Comparison of ENCODE assay signal across 9 mouse cellular contexts in genomic region chr10:22402225-22402917, GRCm38 (mm10). TPM values are rescaled to one million over a fixed set of nuclear protein-coding genes. Genes with fewer than 3 reads are reported as not detected.
A peak's percentile ranks its signal among the peaks of the same experiment; 100 is the strongest.
DNase-seq lines count a peak whose midpoint lies in the region; ATAC-seq and TF ChIP-seq lines count a peak whose summit lies in the region.
"Not testable (repeated sequence)": the region's sequence is repeated elsewhere in the genome, so short reads cannot be mapped to it uniquely, and the experiment has no call there.
"Had no signal": no experiment of that assay in that cellular context is flagged by ENCODE, and none has a peak within 500 bp of the region (broad histone marks: within the 10 kb centered on the region; RNA-seq: fewer than 3 reads in every experiment).

No protein-coding gene starts in this region.

- H3K36me3 ChIP-seq in forebrain, embryonic 12.5 days (replicated peaks); heart, embryonic 15.5 days; kidney, embryonic 14.5 days (ENCODE audit: control insufficient read depth, insufficient read depth, low read length); limb, embryonic 14.5 days (ENCODE audit: control insufficient read depth, insufficient read depth, low read length); midbrain, embryonic 12.5 days: not testable (repeated sequence)

- H3K27me3 ChIP-seq in forebrain, embryonic 12.5 days; heart, embryonic 15.5 days; kidney, embryonic 14.5 days (ENCODE audit: control insufficient read depth, insufficient read depth, low read length); limb, embryonic 14.5 days (ENCODE audit: control insufficient read depth, insufficient read depth, low read length); midbrain, embryonic 12.5 days: not testable (repeated sequence)

- H3K4me1 ChIP-seq in forebrain, embryonic 12.5 days; heart, embryonic 15.5 days (replicated peaks); kidney, embryonic 14.5 days (ENCODE audit: control insufficient read depth, insufficient read depth, low read length); limb, embryonic 14.5 days (ENCODE audit: control insufficient read depth, insufficient read depth, low read length); midbrain, embryonic 12.5 days: not testable (repeated sequence)

- not testable (repeated sequence) for H3K4me3 ChIP-seq in forebrain, embryonic 12.5 days (replicated peaks); heart, embryonic 15.5 days; kidney, embryonic 14.5 days (ENCODE audit: low read length); limb, embryonic 14.5 days (replicated peaks; ENCODE audit: low read length); midbrain, embryonic 12.5 days

- not testable (repeated sequence) for H3K4me2 ChIP-seq in forebrain, embryonic 12.5 days; heart, embryonic 15.5 days; kidney, embryonic 14.5 days (replicated peaks; ENCODE audit: low read depth, low read length); limb, embryonic 14.5 days (replicated peaks; ENCODE audit: low read depth, low read length, severe bottlenecking); midbrain, embryonic 12.5 days (replicated peaks)

- 6% methylated on average over 9 of the region's 11 CpGs for WGBS in forebrain, embryonic 12.5 days
- WGBS in heart, embryonic 15.5 days: 4% methylated on average over 9 of the region's 11 CpGs
- WGBS in kidney, embryonic 14.5 days: under 1% methylated on average over 8 of the region's 11 CpGs
- 3% methylated on average over 7 of the region's 11 CpGs for WGBS in limb, embryonic 14.5 days
- 2% methylated on average over 8 of the region's 11 CpGs for WGBS in midbrain, embryonic 12.5 days

- not testable (repeated sequence) for TF ChIP-seq POLR2A in limb, embryonic 14.5 days (IDR thresholded peaks at IDR 0.05; ENCODE audit: borderline replicate concordance, extremely low read depth, insufficient read depth, insufficient read length)

- DNase-seq in adrenal gland, adult 2 months: peak; percentile 61
- peak; percentile 56 for DNase-seq in limb, embryonic 14.5 days (ENCODE audit: low spot score)
- DNase-seq in right cerebral cortex, postnatal 4 days: peak; percentile 21
- DNase-seq in yolk sac, embryonic 10.5 days (ENCODE audit: low spot score): peak; percentile 29

- not testable (repeated sequence) for H3K9me3 ChIP-seq in forebrain, embryonic 12.5 days; heart, embryonic 15.5 days (replicated peaks); kidney, embryonic 14.5 days (ENCODE audit: control insufficient read depth, low read length); limb, embryonic 14.5 days (ENCODE audit: control insufficient read depth, low read length); midbrain, embryonic 12.5 days

- ATAC-seq in forebrain, embryonic 12.5 days (ENCODE audit: low FRiP score): peak; percentile 67
- ATAC-seq in heart, embryonic 15.5 days (replicated peaks; ENCODE audit: insufficient number of reproducible peaks, insufficient read depth, low FRiP score, low read depth): peak; percentile 55
- ATAC-seq in kidney, embryonic 14.5 days (ENCODE audit: low FRiP score, low TSS enrichment): peak; percentile 87
- peak; percentile 74 for ATAC-seq in limb, embryonic 14.5 days (ENCODE audit: low FRiP score, low read depth)
- ATAC-seq in midbrain, embryonic 12.5 days (ENCODE audit: low FRiP score, low read depth): peak; percentile 78

- not testable (repeated sequence) for H3K27ac ChIP-seq in forebrain, embryonic 12.5 days; heart, embryonic 15.5 days; kidney, embryonic 14.5 days (ENCODE audit: low read depth, low read length); limb, embryonic 14.5 days (replicated peaks; ENCODE audit: low read depth, low read length); midbrain, embryonic 12.5 days (replicated peaks)

- H3K9ac ChIP-seq in forebrain, embryonic 12.5 days; heart, embryonic 15.5 days; kidney, embryonic 14.5 days (ENCODE audit: low read depth, low read length); limb, embryonic 14.5 days (ENCODE audit: low read depth, low read length, severe bottlenecking); midbrain, embryonic 12.5 days (replicated peaks): not testable (repeated sequence)

RNA-seq across cellular contexts. Expression of gene Raet1d, which starts 42.0 kb away (rescaled TPM):
- under 1 TPM in 1 of 2 experiments, not detected in 1; 0.23 TPM for total RNA-seq in adrenal gland, adult 2 months (2021)
- not detected in 2 replicates for polyA plus RNA-seq in adrenal gland, adult 2 months (2012; rRNA removed)
- 11.2 and 12.6 TPM in 2 replicates for polyA plus RNA-seq in forebrain, embryonic 12.5 days (2016; fragmentation: Nextera tagmentation; extraction: Ambion mirVana)
- polyA plus RNA-seq in heart, embryonic 15.5 days (2015; fragmentation: Nextera tagmentation; extraction: Ambion mirVana): 5.3 and 5.6 TPM in 2 replicates
- 15.9 and 21.1 TPM in 2 replicates for polyA plus RNA-seq in kidney, embryonic 14.5 days (2014; fragmentation: Nextera tagmentation; extraction: Ambion mirVana)
- 9.8 and 11.4 TPM in 2 replicates for polyA plus RNA-seq in limb, embryonic 14.5 days (2012; rRNA removed)
- polyA plus RNA-seq in limb, embryonic 14.5 days (2014; fragmentation: Nextera tagmentation; extraction: Ambion mirVana): 16.0 and 20.1 TPM in 2 replicates
- polyA plus RNA-seq in midbrain, embryonic 12.5 days (2016; fragmentation: Nextera tagmentation; extraction: Ambion mirVana): 14.2 and 14.5 TPM in 2 replicates
- total RNA-seq: left cerebral cortex, postnatal 10 days had no signal
